Mouse (Mus musculus): ENCODE results near the gene Clcf1. TPM values are rescaled to one million over a fixed set of nuclear protein-coding genes. Genes with fewer than 3 reads are reported as not detected.

Gene Clcf1
- total and polyA plus RNA-seq, 3 experiments, result 0.42 to 2.3 TPM; not detected in 1

DNA sequence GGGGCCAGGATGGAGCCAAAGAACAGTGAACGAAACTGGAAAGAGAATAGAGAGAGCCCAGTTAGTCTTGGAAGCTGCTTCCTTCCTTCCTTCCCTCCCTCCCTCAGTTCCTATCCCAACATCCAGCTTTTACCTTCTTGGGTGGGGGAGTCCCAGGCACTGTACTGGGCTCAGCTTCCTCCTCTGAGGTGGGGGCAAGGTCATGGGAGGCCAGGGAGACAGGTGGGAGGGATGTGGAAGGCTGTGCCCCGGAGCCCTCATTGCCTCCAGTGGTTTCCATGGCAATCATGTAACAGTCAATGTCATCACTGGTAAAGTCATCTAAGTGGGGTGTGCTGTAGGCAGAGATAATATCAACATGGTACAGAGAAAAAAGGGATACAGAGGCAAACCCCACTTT lies 18.0 kb upstream of the Clcf1 start:
- TF ChIP-seq E2F4 (IDR thresholded peaks at IDR 0.05; ENCODE audit: borderline replicate concordance, low read depth, low read length) (no peak), CHD1 (IDR thresholded peaks at IDR 0.05; ENCODE audit: low read depth, low read length) (no peak), MEF2A (IDR thresholded peaks at IDR 0.05; ENCODE audit: extremely low read depth, insufficient replicate concordance, low read depth, low read length, poor library complexity, severe bottlenecking) (no peak), NELFE (IDR thresholded peaks at IDR 0.05; ENCODE audit: low read depth, low read length) (no peak), ZKSCAN1 (IDR thresholded peaks at IDR 0.05; ENCODE audit: low read depth, low read length) (no peak), MXI1 (IDR thresholded peaks at IDR 0.05; ENCODE audit: low read depth, low read length) (no peak), NRF1 (IDR thresholded peaks at IDR 0.05; ENCODE audit: insufficient read depth, low read depth, low read length, poor library complexity, severe bottlenecking) (no peak), CTCF (IDR thresholded peaks at IDR 0.05 in 2 of 3, conservative IDR thresholded peaks at IDR 0.05 in 1 of 3; ENCODE audit: control insufficient read depth in 1 of 3, insufficient read depth in 1 of 3, low read depth in 2 of 3, low read length in 3 of 3, poor library complexity in 1 of 3, severe bottlenecking in 1 of 3) (no peak), POLR2AphosphoS2 (IDR thresholded peaks at IDR 0.05; ENCODE audit: low read length) (no peak), HCFC1 (IDR thresholded peaks at IDR 0.05; ENCODE audit: low read depth, low read length) (no peak), MAFK (IDR thresholded peaks at IDR 0.05; ENCODE audit: borderline replicate concordance, low read depth, low read length) (no peak), ELF1 (IDR thresholded peaks at IDR 0.05; ENCODE audit: low read depth, low read length) (no peak)
- Histone ChIP-seq H3K9me3 (replicated peaks; ENCODE audit: insufficient read depth, low read length) (no peaks in the 10 kb centered on the region), H3K4me3 (ENCODE audit: control insufficient read depth in 1 of 2, insufficient read depth in 1 of 2, low read depth in 2 of 2, low read length in 2 of 2) (no peak overlapping the region), H3K4me1 (ENCODE audit: control insufficient read depth in 1 of 2, insufficient read depth in 2 of 2, low read length in 2 of 2) (peaks cover 6 to 27% of the 10 kb centered on the region in 2 experiments), H3K79me2 (ENCODE audit: control insufficient read depth, insufficient read depth, low read length, poor library complexity) (peaks cover 37% of the 10 kb centered on the region), H3K27me3 (ENCODE audit: control insufficient read depth in 1 of 2, insufficient read depth in 2 of 2, low read length in 2 of 2) (no peaks in the 10 kb centered on the region), H3K27ac (ENCODE audit: control insufficient read depth, low read depth, low read length) (no peak overlapping the region), H3K9ac (ENCODE audit: control insufficient read depth, low read depth, low read length, poor library complexity, severe bottlenecking) (no peak overlapping the region), H3K36me3 (ENCODE audit: control insufficient read depth in 1 of 2, insufficient read depth in 2 of 2, low read length in 2 of 2) (peaks cover 6 to 23% of the 10 kb centered on the region in 2 experiments; a peak in 3 of 4 replicates)
- DNase-seq (ENCODE audit: low read depth, low spot score), result no peak

- Histone ChIP-seq H3K36me3 (ENCODE audit: control insufficient read depth in 1 of 2, insufficient read depth in 2 of 2, low read length in 2 of 2) (peaks cover 6 to 21% of the 10 kb centered on the region in 2 experiments; a peak in 3 of 4 replicates), H3K27me3 (ENCODE audit: control insufficient read depth in 1 of 2, insufficient read depth in 2 of 2, low read length in 2 of 2) (no peaks in the 10 kb centered on the region), H3K9me3 (replicated peaks; ENCODE audit: insufficient read depth, low read length) (no peaks in the 10 kb centered on the region), H3K79me2 (ENCODE audit: control insufficient read depth, insufficient read depth, low read length, poor library complexity) (peaks cover 39% of the 10 kb centered on the region), H3K4me1 (ENCODE audit: control insufficient read depth in 1 of 2, insufficient read depth in 2 of 2, low read length in 2 of 2) (peaks cover 6 to 27% of the 10 kb centered on the region in 2 experiments), H3K9ac (ENCODE audit: control insufficient read depth, low read depth, low read length, poor library complexity, severe bottlenecking) (no peak overlapping the region), H3K27ac (ENCODE audit: control insufficient read depth, low read depth, low read length) (no peak overlapping the region), H3K4me3 (ENCODE audit: control insufficient read depth in 1 of 2, insufficient read depth in 1 of 2, low read depth in 2 of 2, low read length in 2 of 2) (no peak overlapping the region)
- TF ChIP-seq USF1 (IDR thresholded peaks at IDR 0.05; ENCODE audit: low read depth, low read length), result no peak
- no peak for TF ChIP-seq RCOR1 (IDR thresholded peaks at IDR 0.05; ENCODE audit: low read depth, low read length)
- no peak for TF ChIP-seq HCFC1 (IDR thresholded peaks at IDR 0.05; ENCODE audit: low read depth, low read length)
- no peak for TF ChIP-seq TBP (IDR thresholded peaks at IDR 0.05; ENCODE audit: low read depth, low read length)
- TF ChIP-seq CHD2 (IDR thresholded peaks at IDR 0.05; ENCODE audit: low read length), result no peak
- no peak for TF ChIP-seq KAT2A (conservative IDR thresholded peaks at IDR 0.05; ENCODE audit: low read depth, low read length)
- TF ChIP-seq GABPA (IDR thresholded peaks at IDR 0.05; ENCODE audit: low read depth, low read length), result no peak
- no peak for TF ChIP-seq TAL1 (IDR thresholded peaks at IDR 0.05; ENCODE audit: low read length)
- no peak for TF ChIP-seq NELFE (IDR thresholded peaks at IDR 0.05; ENCODE audit: low read depth, low read length)
- no peak for TF ChIP-seq ETS1 (IDR thresholded peaks at IDR 0.05; ENCODE audit: low read depth, low read length)
- no peak for TF ChIP-seq SMC3 (IDR thresholded peaks at IDR 0.05; ENCODE audit: low read depth, low read length)
- TF ChIP-seq POLR2A (IDR thresholded peaks at IDR 0.05; ENCODE audit: control insufficient read depth in 1 of 2, insufficient read depth in 1 of 2, low read depth in 1 of 2, low read length in 2 of 2, poor library complexity in 1 of 2), result no peak
- TF ChIP-seq SIN3A (IDR thresholded peaks at IDR 0.05; ENCODE audit: low read length), result no peak
- no peak for TF ChIP-seq RAD21 (IDR thresholded peaks at IDR 0.05; ENCODE audit: low read depth, low read length)
- TF ChIP-seq NRF1 (IDR thresholded peaks at IDR 0.05; ENCODE audit: insufficient read depth, low read depth, low read length, poor library complexity, severe bottlenecking), result no peak
- DNase-seq (ENCODE audit: low read depth, low spot score), result no peak
Measured at GRCm38 (mm10) chr19:4196548-4196947, 17.5 kb upstream of the Clcf1 start.

All from MEL (cell line).